Mouse (Mus musculus) A20 (cell line): ENCODE results near the gene Dpm3.
A peak's percentile ranks its signal among the peaks of the same experiment; 100 is the strongest.

Source experiments
- DNase-seq: peaks from one replicate; pipeline ENCODE4 v3.0.0-alpha.2; 2011; ENCODE audit warnings: low read depth, low spot score

The Dpm3 gene

DNA sequence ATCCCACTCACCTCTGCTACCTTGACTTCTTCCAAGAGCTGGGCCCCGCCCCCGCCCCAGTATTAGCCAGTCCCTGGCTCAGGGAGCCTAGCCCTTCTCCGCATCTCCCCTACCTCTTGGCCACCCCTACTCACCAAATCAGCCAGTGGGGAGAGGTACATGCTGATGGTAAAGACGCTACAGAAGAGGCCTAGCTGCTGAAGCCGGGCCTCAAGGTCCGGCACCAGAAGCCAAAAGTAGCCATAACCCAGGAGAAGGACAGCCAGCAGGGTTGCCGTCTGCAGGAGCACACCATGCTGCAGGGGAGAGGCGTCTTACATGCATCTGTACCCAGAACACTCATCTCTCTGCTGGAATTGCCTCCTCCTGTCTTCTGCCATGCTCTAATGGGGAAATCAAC is 9.8 kb downstream of the Dpm3 start:
- no peak for DNase-seq

DNA sequence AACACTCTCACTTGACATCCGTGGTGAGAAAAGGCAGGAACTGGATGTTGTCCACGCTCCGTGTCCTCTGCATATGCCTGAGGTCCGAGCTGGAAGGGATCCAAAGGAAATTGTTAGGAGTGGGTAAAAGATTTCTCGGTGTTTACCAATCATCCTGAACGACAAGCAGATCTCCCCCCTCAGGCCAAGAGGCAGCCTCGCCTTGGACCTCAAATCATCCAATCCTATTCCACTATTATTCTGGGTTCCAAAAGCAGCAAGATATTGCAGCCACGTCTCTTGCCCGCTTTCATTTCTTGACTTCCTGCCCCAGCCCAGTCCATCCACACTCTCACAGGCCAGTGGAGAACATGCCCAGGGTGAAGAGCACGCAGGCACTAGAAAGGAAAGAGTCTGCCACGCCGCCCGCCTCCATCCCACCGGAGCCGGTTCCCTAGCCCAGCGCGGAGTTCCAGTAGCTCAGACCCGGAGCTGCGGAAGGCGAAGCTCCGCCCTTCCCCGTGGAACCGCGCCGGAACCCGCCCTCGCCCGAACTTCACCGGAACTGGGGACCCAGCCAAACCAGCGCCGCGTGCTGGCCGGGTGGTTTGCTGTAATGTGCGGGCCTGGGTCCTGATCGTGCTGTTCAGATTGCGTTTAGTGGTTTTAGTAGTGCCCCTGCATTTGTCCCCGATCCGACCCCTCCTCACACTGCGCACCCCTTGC is 11.0 kb downstream of the Dpm3 start, which contains the start of gene Slc50a1:
Gene Slc50a1, minus strand, starts transcription at position 520 of the 705 bp plus-strand sequence.
- peak; percentile 85 for DNase-seq

DNA sequence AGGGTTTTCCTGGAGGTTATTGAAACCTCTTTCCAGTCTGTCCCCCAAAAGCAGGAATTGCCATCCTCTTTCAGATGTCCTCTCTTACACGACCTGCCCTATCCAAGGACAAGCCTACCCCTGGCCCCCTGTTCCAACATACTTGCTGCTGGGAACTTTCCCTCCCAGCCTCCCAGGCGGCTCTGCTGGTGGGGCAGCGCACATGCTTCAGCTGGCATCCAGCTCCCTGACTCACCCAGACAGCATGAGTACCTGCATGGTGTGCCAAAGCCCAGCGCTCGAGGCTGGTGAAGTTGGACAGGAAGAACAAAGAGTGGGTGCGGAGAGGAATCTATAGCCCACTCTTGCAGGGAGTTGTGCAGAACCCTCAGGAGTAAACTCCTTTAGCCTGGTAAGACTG is 11.7 kb downstream of the Dpm3 start:
- DNase-seq, result no peak

DNA sequence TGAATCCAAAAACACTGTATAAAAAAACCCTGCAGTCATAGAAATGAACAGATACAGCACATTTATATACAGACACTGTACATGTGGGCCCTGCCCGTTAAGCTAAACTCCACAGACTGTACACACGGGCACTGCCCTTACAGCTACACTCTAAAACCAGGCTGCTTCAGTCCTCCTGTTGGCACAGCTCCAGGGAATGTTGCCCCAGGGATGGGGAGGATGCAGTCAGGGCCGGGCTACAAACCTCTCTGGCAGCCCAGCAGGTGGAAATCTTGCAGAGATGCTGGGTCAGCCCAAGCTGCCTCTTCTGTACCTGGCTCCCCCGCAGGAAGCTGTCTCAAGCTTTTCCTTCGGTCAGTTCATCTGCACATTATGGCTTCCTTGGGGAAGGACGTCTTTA is 12.6 kb downstream of the Dpm3 start:
- no peak for DNase-seq

DNA sequence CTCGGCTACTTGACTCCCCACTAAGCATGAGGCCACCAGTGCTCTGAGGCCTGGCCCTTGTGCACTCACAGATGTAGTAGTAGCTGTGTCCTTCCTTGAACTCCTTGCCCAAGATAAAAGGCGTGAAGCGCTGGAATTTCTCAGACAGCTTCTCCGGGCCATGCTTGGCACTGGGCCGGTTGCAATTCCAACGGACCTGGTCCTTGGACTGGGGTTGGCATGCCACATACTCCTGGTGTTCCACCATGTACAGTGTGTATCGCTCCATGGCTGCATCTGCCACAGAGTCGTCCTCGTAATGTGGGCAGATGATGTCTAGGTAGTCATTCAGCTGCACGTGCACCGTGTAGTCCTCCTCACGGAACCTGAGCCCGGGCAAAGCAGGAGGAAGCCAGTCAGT is 16.9 kb downstream of the Dpm3 start:
- no peak for DNase-seq

DNA sequence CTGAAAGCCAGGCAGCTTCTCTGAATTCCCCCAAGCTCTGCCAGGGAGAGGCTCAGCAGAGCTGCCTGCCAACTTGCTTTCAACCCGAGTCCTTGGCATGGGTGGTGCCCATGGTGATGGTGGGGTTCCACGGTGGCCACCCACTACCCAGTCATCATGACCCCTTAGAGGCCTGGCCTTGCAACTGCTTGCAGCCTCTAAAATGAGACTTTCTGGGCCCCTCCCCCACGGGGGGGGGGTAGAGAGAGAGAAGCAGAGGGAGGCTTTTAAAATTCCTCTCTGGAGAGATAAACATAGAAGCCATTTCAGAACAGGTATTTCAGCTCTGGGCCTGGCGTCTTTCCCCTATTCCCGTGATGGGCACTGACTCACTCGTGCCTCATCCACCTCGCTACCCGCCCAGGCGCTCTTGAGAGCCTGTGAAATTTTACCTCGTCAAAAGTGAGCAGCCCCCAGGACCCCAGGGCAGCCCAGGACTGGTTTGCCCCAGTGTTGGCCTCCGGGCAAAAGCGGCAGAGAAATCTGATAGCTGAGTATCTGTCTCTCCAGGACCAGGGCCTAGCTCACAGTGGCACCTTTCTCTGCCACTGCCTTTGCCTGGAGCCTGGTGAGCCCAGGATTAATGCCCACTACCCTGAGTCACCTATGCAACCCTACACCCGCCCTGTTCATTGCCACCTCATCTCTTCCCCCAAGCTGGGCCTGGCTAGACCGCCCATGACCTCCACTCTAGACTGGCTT is 18.3 kb downstream of the Dpm3 start:
- DNase-seq, result no peak

DNA sequence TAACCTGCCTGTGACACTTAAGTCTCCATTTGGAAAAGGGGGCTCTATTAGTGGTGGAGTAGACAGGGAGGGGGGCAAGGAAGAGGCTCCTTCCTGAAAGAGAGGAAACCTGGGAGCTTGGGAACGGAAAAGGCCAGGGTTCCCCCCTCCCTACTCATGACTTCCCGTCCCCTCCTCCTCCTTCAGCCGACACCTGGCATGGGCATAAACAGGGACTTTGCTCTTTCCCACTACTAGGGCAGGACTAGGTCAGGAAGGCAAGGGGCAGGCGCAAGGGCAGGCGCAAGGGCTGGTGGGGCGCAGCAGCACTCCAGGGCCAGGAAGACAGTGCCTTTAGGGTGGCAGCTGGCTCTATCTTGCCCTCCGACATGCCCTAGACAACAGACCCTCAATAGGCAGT is 18.9 kb downstream of the Dpm3 start:
- DNase-seq, result no peak

DNA sequence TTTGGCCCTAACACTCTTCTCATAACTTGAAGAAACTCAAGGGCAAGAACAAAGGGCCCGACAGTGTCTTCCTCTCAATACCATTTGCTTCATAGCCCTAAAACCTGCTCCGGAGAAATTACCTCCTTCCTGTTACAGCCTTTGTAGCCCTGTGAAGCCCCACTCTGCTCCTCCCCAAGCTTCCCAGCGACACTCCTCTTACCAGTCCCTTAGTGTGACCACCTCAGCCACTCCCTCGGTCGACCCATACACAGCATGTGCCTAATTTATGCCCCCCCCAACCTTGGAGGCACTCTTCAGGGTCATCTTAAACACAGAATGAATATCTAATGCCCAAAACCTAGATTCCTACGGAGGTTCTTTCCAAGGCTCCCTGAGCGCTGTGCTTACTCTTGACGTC is 19.5 kb downstream of the Dpm3 start:
- no peak for DNase-seq

DNA sequence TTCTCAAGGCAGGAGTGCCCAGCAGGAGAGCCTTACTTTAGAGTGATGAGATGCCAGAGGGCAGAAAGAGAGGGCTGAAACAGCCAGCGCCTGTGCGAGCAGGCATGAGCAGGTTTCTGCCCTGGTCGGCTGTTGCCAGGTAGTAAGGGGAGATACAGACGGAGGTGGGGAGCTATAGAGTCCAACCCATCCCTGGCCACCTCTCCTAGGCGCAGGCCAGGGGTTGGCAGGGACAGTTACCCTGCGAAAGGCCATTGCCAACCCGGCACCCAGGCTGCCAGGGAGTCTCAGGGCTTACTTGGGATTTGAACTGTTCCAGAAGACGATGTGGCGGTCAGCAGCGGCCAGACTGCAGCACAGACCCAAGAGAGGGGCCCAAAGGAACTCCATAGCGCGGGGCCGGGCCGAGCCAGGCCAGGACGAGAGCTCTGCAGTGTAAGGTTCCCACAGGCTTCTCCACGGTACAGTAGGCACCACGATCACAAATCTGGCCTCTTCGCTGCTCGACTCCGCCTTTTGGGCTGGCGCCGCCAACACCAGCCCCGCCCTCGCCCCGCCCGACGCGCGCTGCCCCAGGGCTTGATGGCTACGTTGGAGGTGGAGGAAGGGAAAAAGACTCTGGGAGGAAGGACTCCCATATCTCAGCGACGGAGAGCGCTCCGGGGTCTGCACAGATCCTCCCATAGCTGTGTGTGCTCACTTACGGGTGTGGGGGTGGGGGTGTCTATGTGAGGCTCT is 20.2 kb downstream of the Dpm3 start:
- peak; percentile 87 for DNase-seq

DNA sequence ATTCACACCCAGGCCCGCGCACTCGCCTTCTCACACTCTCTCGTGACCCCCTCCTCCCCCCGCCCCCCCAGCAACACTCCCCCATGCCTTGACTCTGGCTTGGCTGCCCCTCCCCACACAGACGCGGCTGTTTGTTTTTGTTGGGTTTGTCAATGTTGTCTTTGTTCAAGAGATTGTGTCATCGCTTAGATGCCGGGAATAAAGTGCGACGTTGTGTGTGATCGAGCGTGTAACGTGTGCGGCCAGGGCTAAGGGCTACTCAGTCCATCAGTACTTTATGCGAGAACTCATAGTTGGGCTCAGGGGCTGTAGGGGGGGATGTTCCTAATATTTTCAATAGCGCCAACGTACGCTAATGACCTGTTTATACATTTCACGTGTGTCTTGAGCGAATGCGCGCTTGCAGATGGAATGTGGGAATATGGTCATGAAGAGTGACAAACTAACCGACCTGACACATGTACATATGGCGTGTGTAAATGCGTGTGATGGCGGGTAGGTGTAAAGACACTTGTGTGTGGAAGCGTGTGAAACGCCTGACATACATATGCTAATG is 21.0 kb downstream of the Dpm3 start:
- DNase-seq, result peak; percentile 59

DNA sequence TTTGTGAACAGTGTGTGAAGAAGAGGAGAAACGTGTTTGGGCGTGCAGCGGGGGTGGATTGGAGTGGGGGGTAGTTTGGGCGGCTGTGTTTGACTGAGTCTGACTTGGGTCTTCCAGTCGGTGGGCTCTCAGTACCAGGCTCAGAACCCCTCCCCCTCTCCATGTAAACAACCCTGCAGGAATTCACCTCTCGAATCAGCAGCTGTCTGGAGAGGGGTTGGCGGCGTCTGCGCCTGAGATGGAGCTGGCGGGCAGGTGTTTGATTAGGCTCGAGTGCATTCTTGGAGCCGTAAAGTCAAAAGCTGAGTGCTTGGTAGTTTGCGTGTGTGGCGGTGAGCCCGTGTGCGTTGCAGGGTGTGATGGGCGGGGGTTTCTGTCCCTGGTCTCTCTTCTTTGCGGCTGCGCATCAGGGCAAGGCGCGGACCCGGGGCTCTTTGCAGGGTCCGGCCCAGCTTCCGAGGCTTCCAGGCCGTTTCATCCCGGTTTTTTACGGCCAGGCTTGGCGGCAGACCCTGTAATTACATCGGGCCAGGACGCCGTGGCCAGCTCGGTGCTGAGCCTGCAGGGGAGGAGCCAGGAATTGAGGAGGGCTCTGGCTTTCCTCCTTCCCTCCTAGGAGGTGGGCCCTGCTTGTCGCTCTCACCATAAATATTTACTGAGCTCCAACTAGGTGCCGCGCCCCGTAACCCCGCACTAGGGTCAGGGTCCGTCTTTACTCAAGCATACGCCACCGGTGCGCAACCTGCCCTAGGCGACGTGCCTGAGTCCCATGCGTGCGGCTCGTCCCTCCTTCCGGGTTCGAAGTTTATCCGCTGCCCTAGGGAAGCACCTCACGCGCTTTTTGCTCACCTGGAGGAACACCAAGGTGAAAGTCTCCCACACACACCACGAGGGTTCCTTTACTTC is 21.7 kb downstream of the Dpm3 start, which contains the start of gene Efna1:
Gene Efna1, minus strand, starts transcription at position 537 of the 906 bp plus-strand sequence.
- peak; percentile 72 for DNase-seq

DNA sequence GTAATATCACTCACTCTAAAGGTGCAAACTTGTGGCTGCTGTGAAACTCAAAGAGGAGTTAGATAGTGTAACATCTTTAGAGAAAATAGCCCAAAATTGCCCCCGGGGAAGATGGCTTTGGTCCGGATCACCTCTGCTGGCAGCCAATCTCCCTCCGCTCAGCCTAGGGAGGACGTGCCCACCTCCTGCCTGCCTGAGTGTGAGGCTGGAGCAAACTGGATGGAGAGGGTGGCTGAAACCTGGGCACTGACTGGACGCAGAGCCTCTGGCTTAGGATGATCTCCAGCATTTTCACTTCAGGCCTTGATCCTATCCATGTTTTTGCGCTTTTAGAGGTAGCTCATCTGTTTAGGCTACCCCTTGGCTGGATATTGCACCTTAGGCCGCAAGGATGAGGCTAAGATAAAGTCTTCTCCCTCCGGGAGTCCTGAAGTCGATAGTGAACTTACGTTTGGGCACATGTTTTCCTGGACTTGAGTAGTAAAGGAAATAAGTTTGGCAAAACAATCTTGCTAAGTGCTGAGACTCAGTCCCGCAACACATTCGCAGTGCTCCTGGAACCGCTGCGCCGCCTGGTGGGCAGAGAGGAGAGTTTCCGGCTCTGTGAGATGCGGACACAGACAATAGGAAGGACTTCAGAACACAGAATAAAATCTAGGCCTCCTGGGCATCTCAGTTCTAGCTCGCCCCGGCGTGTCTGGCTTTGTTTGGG is 22.6 kb downstream of the Dpm3 start:
- peak; percentile 87 for DNase-seq

DNA sequence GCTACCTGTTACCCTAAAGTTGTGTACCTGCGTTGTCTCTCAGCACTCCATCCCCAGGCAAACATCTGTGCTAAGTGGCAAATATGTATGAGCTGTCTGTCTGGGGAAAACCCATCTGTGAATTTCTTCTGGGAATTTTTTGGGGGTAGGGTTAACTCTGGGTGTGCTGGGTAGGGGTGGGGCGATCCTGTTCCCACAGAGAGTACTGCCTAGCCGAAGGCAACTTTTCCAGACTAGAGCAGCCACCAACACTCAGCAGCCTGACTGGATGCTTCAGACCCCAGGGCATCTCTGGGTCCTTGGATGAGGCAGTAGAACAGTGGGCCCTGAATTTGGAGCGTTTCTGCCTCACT is 23.1 kb downstream of the Dpm3 start:
- DNase-seq, result no peak

DNA sequence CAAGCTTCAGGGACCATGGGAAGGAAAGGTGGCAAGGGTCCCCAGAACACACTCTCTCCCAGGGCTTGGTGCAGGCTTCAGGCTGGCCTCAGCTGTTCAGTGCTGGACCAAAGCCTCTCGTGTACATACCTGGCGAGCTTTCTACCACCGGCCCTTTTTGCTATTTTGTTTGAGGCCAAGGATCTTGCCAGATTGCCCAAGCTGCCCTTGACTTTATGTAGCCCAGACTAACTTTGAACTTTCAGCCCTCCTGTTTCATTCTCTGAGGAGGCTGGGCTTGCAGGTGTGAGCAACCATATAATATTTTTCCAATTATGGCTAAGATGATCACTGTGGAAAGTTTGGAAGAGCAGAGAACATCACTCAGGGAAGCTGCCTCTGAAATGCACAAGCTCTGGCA is 25.1 kb downstream of the Dpm3 start:
- no peak for DNase-seq

DNA sequence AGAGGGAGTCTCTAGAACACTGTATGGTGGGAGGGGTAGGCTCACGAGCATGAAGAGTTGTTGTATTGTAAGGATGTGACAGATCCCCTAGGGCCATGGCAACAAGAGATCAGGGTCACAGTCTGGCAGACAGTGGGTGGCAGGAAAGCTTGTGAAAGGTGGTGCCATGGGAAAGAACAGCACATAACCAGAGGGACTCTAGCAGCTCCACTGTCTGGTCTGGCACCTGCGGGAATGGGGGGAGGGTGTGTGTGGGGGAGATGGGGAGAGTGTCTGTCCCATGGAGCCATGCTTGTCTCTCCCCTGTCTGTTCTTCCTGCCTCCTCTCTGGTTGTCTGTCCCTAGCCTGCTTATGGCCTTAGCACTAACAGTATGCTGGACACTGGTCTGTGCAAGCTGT is 26.4 kb downstream of the Dpm3 start:
- no peak for DNase-seq

DNA sequence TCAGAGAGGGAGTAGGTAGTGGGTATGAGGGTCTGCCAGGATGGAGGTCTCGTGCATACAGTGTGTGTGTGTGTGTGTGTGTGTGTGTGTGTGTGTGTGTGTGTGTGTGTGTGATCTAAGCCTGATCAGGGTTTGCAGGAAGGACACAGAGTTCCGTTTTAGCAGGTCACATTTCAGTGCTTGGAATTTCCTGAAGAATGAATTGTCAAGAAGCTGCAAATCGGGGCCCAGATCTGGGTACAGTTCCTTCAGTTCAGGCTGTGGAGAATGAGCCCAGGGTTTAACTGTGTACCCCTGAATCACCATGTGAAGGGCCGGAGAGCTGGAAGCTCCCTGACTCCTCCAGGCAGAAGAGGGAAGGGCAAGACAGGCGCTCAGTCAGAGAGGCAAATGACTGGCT is 28.1 kb downstream of the Dpm3 start:
- no peak for DNase-seq

DNA sequence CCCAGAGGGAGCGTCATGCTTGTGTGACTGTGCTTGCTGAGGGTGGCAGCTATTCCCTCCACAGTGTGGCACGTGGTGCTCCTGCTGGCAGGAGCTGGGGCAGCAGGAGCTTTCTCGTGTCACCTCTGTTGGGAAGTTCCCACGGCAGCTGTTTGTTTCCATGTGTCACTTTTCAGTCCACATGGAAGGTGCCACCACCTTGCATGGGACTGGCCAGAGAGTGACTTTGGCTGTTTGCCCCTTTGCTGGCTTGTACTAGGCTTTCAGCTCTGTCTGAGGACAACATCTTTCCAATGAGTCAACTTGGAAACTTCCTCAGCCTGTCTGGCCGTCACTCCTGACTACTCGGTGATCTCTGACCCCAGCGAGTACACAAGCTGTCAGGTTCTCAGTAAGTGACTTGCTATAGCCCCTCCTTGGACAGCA is 29.4 kb downstream of the Dpm3 start:
- DNase-seq, result no peak

DNA sequence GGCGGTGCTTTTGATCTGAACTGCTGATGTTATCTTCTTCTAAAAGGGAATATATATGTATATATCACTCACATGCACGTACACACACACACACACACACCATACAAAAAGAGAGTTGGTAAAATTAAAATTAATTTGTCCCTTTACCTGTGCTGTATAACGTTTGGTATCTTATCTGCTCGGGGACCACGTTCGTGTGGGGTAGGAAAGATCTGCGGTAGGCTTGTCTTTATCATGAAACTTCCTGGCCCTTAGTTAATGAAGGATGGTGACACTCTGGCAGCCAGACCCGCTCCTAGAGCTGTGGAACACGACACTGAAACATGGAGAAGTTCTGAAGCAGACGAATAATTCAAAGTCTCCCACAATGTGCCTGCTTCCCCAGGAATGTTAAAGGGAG is 32.7 kb downstream of the Dpm3 start:
- no peak for DNase-seq

DNA sequence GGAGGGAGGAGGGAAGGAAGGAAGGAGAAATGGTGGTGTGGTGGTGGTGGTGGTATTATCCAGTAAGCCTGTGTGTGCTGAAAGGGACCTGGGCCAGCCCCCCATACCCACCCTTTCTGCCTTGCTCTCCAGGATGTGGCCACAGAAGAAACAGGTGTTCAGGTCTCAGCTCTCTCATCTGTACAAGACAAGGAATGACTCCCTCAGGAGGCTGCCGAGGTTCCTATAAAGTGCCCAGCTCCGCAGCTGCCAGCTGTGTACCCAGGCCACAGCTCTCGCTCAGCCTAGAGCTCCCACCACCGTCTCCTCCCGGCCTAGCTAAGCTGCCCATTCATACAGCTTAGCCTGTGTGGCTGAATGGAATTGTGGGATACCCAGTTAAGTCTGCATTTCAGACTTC is 33.1 kb downstream of the Dpm3 start:
- DNase-seq, result no peak

DNA sequence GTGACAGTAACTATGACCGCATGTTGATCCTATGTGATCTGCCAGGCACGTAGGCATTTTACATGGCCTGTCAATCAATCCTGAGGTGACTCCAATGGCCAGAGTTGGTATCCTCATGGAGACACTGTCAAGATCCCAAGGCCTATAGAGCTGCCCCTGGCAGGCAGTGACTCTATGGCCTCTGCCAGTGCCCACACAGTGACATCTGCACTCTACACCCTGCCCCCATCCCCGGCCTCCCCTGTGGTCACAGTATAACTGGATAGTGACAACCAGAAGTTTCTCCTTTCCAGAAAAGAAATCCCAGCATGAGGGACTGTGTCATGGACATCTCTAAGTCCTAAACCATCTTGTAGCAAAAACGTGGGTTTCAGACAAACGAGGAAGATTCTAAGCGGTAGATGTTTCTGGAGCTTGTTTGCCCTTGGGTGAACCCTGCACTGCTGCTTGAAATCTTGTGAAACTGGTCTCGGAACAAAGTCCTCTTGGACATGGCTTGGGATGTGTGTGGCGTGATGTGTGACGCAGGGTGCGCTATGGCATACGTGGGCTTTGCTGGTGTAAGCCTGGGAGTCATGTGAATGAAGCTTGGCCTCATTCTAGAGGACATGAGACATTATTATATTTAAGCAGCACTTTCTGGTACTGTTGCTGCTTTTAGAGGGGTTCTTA is 34.2 kb downstream of the Dpm3 start:
- DNase-seq, result no peak
